Mouse (Mus musculus) heart, embryonic 12.5 days (tissue): Measurements from ENCODE around the gene Mtx1. TPM values are rescaled to one million over a fixed set of nuclear protein-coding genes. Genes with fewer than 3 reads are reported as not detected.

ENCODE experiments used
- ATAC-seq: fragments of 200-750 bp; cut with Nextera tagmentation; 2 replicates; pipeline ENCODE4 v1.8.0; 2017; ENCODE audit warnings: moderate TSS enrichment, moderate library complexity; ENCODE audit not compliant: insufficient number of reproducible peaks, low FRiP score
- H3K27ac ChIP-seq: fragments of 300-500 bp; sonication (generic); 2 replicates; pipeline ENCODE4 v1.5.1; 2016; ENCODE audit warnings: mild to moderate bottlenecking, moderate library complexity; ENCODE audit not compliant: poor library complexity, severe bottlenecking
- H3K27me3 ChIP-seq: fragments of 300-500 bp; sonication (generic); replicated peaks from 2 replicates; pipeline ENCODE4 v1.6.1; 2016; ENCODE audit warnings: mild to moderate bottlenecking, moderate library complexity
- H3K36me3 ChIP-seq: fragments of 300-500 bp; sonication (generic); 2 replicates; pipeline ENCODE4 v1.6.1; 2016; ENCODE audit warnings: mild to moderate bottlenecking, moderate library complexity
- H3K4me1 ChIP-seq: fragments of 300-500 bp; sonication (generic); replicated peaks from 2 replicates; pipeline ENCODE4 v1.6.1; 2016; ENCODE audit warnings: mild to moderate bottlenecking
- H3K4me2 ChIP-seq: fragments of 300-500 bp; sonication (generic); 2 replicates; pipeline ENCODE4 v1.6.1; 2016; ENCODE audit warnings: mild to moderate bottlenecking, moderate library complexity
- H3K4me3 ChIP-seq: fragments of 300-500 bp; sonication (generic); 2 replicates; pipeline ENCODE4 v1.5.1; 2016; ENCODE audit warnings: mild to moderate bottlenecking
- H3K9ac ChIP-seq: fragments of 300-500 bp; sonication (generic); 2 replicates; pipeline ENCODE4 v1.6.1; 2016; ENCODE audit warnings: mild to moderate bottlenecking, moderate library complexity
- H3K9me3 ChIP-seq: fragments of 300-500 bp; sonication (generic); replicated peaks from 2 replicates; pipeline ENCODE4 v1.6.1; 2016; ENCODE audit warnings: mild to moderate bottlenecking, moderate library complexity
- WGBS: fragments of 180-500 bp; shearing (Covaris S2); methylation state at CpG from one replicate; pipeline ENCODE4 v1.1.7; 2016; 5-methylcytosine and 5-hydroxymethylcytosine counted together
- polyA plus RNA-seq: library from polyadenylated mRNA; unstranded; fragments of >200 nt; fragmentation: Nextera tagmentation; extraction: Ambion mirVana; gene quantifications from 2 replicates; pipeline ENCODE4 v1.2.1, GENCODE M21; 2016

Mtx1 gene
- polyA plus RNA-seq, 1 experiment from 2014 or later: 127 TPM

DNA sequence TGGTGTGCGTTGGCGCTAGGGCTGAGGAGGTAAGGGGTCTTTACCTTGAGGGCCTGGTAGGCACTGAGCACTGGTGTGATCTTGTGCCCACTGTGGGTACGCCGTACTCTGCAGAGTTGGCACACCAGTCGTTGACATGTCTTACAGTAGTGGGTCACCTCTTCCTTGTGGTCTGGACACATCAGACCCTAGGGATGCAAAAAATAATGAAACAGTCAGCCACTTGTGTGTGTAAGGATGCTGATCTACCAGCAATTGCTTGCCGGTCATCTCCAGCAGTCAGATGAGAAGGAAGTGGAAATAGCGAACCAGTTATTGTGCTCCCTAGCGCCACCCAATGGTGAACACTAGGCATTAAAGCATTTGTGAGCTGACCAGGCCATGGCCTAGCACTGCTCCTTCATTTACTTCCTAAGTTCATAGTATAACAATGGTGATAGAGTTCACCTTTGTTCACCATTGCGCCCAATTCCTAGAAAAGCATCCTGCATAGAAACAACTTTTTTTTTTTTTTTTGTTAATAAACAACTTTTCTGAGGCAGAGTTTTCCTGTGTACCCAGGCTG lies 15.5 kb upstream of the Mtx1 start:
- 68% methylated on average over 9 of the region's 9 CpGs for WGBS

GRCm38 (mm10) chr3:89238494-89238893 lies 11.6 kb upstream of the Mtx1 start:
- H3K9ac ChIP-seq: no peak overlapping the region
- H3K4me3 ChIP-seq: no peak overlapping the region
- H3K9me3 ChIP-seq: no peaks in the 10 kb centered on the region
- WGBS: 52% methylated on average over 9 of the region's 12 CpGs
- H3K36me3 ChIP-seq: 0 out of 2 replicates have a peak, but pooled peaks cover 3% of the 10 kb centered on the region
- peaks cover 27% of the 10 kb centered on the region for H3K27me3 ChIP-seq
- no peak for ATAC-seq
- H3K27ac ChIP-seq: no peak overlapping the region
- H3K4me2 ChIP-seq: no peak overlapping the region
- peaks cover 10% of the 10 kb centered on the region for H3K4me1 ChIP-seq

More for the DNA sequence above, 15.5 kb upstream of the Mtx1 start:
- no peak overlapping the region for H3K4me2 ChIP-seq
- H3K9me3 ChIP-seq: no peaks in the 10 kb centered on the region
- no peak for ATAC-seq
- H3K27me3 ChIP-seq: peaks cover 34% of the 10 kb centered on the region
- no peak overlapping the region for H3K4me3 ChIP-seq
- peaks cover 28% of the 10 kb centered on the region for H3K4me1 ChIP-seq
- H3K9ac ChIP-seq: no peak overlapping the region
- no peak overlapping the region for H3K27ac ChIP-seq
- 0 out of 2 replicates have a peak, but pooled peaks cover 3% of the 10 kb centered on the region for H3K36me3 ChIP-seq

DNA sequence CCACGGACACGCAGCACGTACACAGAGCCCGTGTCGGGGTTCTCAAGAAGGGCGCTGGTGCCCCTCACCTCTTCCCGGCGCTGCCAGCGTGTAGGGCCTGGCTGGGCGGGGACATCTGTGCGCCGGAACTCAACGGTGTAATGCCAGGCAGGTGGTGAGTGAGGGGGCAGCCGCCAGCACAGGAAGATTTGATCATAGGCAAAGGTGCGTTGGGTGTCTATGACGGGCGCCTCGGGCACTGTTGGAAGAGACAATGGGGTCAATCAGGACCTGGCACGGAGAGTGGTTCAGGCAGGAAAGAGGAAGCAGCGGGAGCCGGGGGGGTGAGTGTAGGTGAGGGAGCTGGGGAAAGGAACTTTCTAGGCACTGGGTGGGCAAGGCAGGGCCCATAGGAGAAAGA lies 10.8 kb upstream of the Mtx1 start:
- H3K27ac ChIP-seq: no peak overlapping the region
- no peak overlapping the region for H3K4me3 ChIP-seq
- H3K9ac ChIP-seq: no peak overlapping the region
- H3K4me1 ChIP-seq: peaks cover 13% of the 10 kb centered on the region
- H3K4me2 ChIP-seq: no peak overlapping the region
- peaks cover 23% of the 10 kb centered on the region for H3K27me3 ChIP-seq
- 0 out of 2 replicates have a peak, but pooled peaks cover 3% of the 10 kb centered on the region for H3K36me3 ChIP-seq
- ATAC-seq: no peak
- H3K9me3 ChIP-seq: no peaks in the 10 kb centered on the region
- 88% methylated on average over 21 of the region's 21 CpGs for WGBS

DNA sequence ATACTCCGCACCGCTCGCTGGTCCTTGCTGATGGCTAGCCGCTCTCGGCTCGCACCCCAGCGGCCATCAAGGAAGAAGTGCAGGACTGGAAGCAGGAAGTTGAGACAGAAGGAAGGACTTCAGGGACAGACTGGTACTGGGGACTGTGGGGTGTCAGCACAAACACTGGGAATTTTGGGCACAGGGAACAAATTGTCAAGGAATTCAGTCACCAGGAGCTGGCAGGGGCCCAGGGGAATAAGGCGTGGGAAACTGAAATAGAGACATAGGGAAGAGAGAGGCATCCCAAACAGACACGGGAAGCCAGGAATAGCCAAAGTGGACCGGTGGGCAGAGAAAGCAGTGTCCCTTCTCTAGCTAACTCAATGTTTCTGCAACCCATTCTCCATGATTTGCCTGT lies 9.6 kb upstream of the Mtx1 start:
- Histone ChIP-seq H3K27me3 (peaks cover 32% of the 10 kb centered on the region), H3K9ac (no peak overlapping the region), H3K4me1 (peaks cover 13% of the 10 kb centered on the region), H3K36me3 (0 out of 2 replicates have a peak, but pooled peaks cover 3% of the 10 kb centered on the region), H3K4me3 (no peak overlapping the region), H3K4me2 (no peak overlapping the region), H3K27ac (no peak overlapping the region), H3K9me3 (no peaks in the 10 kb centered on the region)
- 84% methylated on average over 10 of the region's 10 CpGs for WGBS
- no peak for ATAC-seq

- peaks cover 54% of the 10 kb centered on the region for H3K27me3 ChIP-seq
- H3K4me1 ChIP-seq: peaks cover 16% of the 10 kb centered on the region
- 58% methylated on average over 14 of the region's 14 CpGs for WGBS
- no peak overlapping the region for H3K9ac ChIP-seq
- no peaks in the 10 kb centered on the region for H3K9me3 ChIP-seq
- no peak for ATAC-seq
- no peak overlapping the region for H3K4me3 ChIP-seq
- no peaks in the 10 kb centered on the region for H3K36me3 ChIP-seq
- H3K4me2 ChIP-seq: no peak overlapping the region
- no peak overlapping the region for H3K27ac ChIP-seq
Measured at GRCm38 (mm10) chr3:89233562-89234110, 6.7 kb upstream of the Mtx1 start.

- Histone ChIP-seq H3K27ac (no peak overlapping the region), H3K9me3 (no peaks in the 10 kb centered on the region), H3K4me1 (peaks cover 20% of the 10 kb centered on the region), H3K27me3 (peaks cover 50% of the 10 kb centered on the region), H3K9ac (no peak overlapping the region), H3K4me2 (no peak overlapping the region), H3K4me3 (no peak overlapping the region), H3K36me3 (no peaks in the 10 kb centered on the region)
- ATAC-seq: no peak
- 74% methylated on average over 6 of the region's 6 CpGs for WGBS
Measured at GRCm38 (mm10) chr3:89232614-89233013, 5.7 kb upstream of the Mtx1 start.

DNA sequence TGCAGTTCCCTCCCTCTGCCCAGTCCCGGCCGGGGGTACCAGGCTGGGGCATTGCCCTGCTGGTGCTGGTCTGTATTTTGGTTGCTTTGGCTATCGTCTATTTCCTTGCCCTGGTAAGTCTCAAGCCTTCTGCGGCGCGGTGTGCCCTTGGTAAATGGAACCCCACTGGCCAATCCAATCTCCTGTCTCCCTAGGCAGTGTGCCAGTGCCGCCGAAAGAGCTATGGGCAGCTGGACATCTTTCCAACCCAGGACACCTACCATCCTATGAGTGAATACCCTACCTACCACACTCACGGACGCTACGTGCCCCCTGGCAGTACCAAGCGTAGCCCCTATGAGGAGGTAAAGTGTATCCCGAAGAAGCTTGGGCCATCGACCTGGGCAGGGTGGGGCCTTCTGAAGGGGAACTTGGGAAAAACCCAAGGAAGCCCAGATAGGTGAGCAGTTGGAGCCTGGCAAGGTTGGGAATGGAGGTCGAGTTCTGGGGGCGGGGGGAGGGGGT lies 4.9 kb upstream of the Mtx1 start:
- Histone ChIP-seq H3K36me3 (no peaks in the 10 kb centered on the region), H3K4me3 (no peak overlapping the region), H3K9ac (no peak overlapping the region), H3K27ac (no peak overlapping the region), H3K27me3 (peaks cover 49% of the 10 kb centered on the region), H3K9me3 (no peaks in the 10 kb centered on the region), H3K4me1 (peaks cover 25% of the 10 kb centered on the region), H3K4me2 (no peak overlapping the region)
- 61% methylated on average over 16 of the region's 16 CpGs for WGBS
- no peak for ATAC-seq

GRCm38 (mm10) chr3:89231345-89231744 lies 4.5 kb upstream of the Mtx1 start:
- no peaks in the 10 kb centered on the region for H3K9me3 ChIP-seq
- H3K27ac ChIP-seq: no peak overlapping the region
- 44% methylated on average over 7 of the region's 7 CpGs for WGBS
- H3K4me3 ChIP-seq: no peak overlapping the region
- H3K4me2 ChIP-seq: no peak overlapping the region
- H3K36me3 ChIP-seq: no peaks in the 10 kb centered on the region
- ATAC-seq: no peak
- no peak overlapping the region for H3K9ac ChIP-seq
- peaks cover 51% of the 10 kb centered on the region for H3K27me3 ChIP-seq
- peaks cover 29% of the 10 kb centered on the region for H3K4me1 ChIP-seq

DNA sequence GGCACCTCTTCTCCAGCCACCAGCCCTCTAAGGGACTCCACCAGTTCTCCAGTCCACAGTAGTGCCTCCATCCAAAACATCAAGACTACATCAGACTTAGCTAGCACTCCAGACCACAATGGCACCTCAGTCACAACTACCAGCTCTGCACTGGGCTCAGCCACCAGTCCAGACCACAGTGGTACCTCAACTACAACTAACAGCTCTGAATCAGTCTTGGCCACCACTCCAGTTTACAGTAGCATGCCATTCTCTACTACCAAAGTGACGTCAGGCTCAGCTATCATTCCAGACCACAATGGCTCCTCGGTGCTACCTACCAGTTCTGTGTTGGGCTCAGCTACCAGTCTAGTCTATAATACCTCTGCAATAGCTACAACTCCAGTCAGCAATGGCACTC lies 3.7 kb upstream of the Mtx1 start:
- H3K4me3 ChIP-seq: no peak overlapping the region
- ATAC-seq: no peak
- no peak overlapping the region for H3K4me2 ChIP-seq
- H3K4me1 ChIP-seq: peaks cover 33% of the 10 kb centered on the region
- 64% methylated on average over 2 of the region's 2 CpGs for WGBS
- no peaks in the 10 kb centered on the region for H3K9me3 ChIP-seq
- no peaks in the 10 kb centered on the region for H3K36me3 ChIP-seq
- H3K9ac ChIP-seq: no peak overlapping the region
- H3K27me3 ChIP-seq: peaks cover 54% of the 10 kb centered on the region
- no peak overlapping the region for H3K27ac ChIP-seq

DNA sequence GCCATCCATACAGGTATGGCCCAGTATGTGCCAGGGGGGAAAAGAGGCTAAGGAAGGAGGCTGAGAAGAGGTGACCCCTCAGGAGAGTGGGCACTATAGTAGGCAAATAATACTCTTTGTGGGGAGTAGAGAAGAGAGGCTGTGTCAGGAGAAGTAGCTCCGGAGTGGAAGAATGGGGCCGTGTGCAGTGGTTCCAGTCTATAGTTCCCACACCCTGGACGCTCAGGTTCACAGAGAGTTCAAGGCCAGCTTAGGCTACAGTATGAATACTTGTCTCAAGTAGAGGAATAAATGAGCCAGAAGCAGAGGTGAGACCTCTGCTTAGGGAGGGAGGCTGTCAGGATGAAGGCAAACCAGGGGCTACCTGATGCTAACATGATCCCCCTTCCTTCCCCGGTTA lies 2.4 kb upstream of the Mtx1 start:
- no peak overlapping the region for H3K4me2 ChIP-seq
- no peak overlapping the region for H3K27ac ChIP-seq
- 65% methylated on average over 4 of the region's 4 CpGs for WGBS
- H3K4me3 ChIP-seq: no peak overlapping the region
- peaks cover 35% of the 10 kb centered on the region for H3K4me1 ChIP-seq
- H3K36me3 ChIP-seq: no peaks in the 10 kb centered on the region
- H3K9ac ChIP-seq: no peak overlapping the region
- no peaks in the 10 kb centered on the region for H3K9me3 ChIP-seq
- peaks cover 59% of the 10 kb centered on the region for H3K27me3 ChIP-seq
- ATAC-seq: no peak

DNA sequence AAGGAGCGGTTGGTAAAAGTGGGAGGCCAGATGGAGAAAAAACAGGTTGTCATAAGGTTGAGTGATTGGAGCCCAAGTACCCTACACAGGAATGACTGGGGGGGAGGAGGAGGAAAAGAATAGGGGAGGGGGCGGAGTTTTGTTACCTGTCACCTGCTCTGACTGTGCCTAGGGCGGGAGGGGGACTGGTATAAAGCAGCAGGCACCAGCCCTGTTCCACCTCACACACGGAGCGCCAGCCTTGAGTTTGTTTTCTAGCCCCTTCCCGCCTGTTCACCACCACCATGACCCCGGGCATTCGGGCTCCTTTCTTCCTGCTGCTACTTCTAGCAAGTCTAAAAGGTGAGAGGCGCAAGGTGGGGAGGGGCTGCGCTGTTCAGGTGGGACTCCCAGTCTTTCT lies 1.9 kb upstream of the Mtx1 start, which contains the start of gene Muc1:
Gene Muc1, plus strand, starts transcription at position 222 of the 400 bp plus-strand sequence.
- Histone ChIP-seq H3K4me3 (peak within 1 kb of the TSS; percentile 54), H3K27me3 (peaks cover 59% of the 10 kb centered on the region), H3K4me2 (peak within 1 kb of the TSS; percentile 85), H3K9me3 (no peaks in the 10 kb centered on the region), H3K27ac (no peak within 1 kb of the TSS), H3K4me1 (peaks cover 34% of the 10 kb centered on the region), H3K9ac (peak within 1 kb of the TSS; percentile 53), H3K36me3 (no peaks in the 10 kb centered on the region)
- WGBS: 31% methylated on average over 10 of the region's 10 CpGs
- no peak for ATAC-seq
